Mouse (Mus musculus) liver, postnatal 0 days (tissue): ENCODE results near the gene Fgd3. TPM values are rescaled to one million over a fixed set of nuclear protein-coding genes. Genes with fewer than 3 reads are reported as not detected.
A peak's percentile ranks its signal among the peaks of the same experiment; 100 is the strongest.

Experiments used
- ATAC-seq: fragments of 200-750 bp; cut with Nextera tagmentation; 2 replicates; pipeline ENCODE4 v1.8.0; 2017; ENCODE audit warnings: mild to moderate bottlenecking, moderate library complexity
- DNase-seq: peaks from one replicate; pipeline ENCODE4 v3.0.0-alpha.2; 2016
- H3K27ac ChIP-seq: fragments of 300-500 bp; sonication (generic); 2 replicates; pipeline ENCODE4 v1.5.1; 2014; ENCODE audit warnings: antibody characterized with exemption, moderate library complexity, mild to moderate bottlenecking, low read depth
- H3K27me3 ChIP-seq: fragments of 300-500 bp; sonication (generic); 2 replicates; pipeline ENCODE4 v1.6.1; 2014; ENCODE audit warnings: low read length, control low read depth, mixed read lengths; ENCODE audit not compliant: insufficient read depth
- H3K36me3 ChIP-seq: fragments of 300-500 bp; sonication (generic); replicated peaks from 2 replicates; pipeline ENCODE4 v1.6.1; 2014; ENCODE audit warnings: mild to moderate bottlenecking, control low read depth, low read length, moderate library complexity, mixed read lengths; ENCODE audit not compliant: insufficient read depth
- H3K4me1 ChIP-seq: fragments of 300-500 bp; sonication (generic); 2 replicates; pipeline ENCODE4 v1.6.1; 2014; ENCODE audit warnings: antibody characterized with exemption, mild to moderate bottlenecking, control low read depth; ENCODE audit not compliant: insufficient read depth
- H3K4me2 ChIP-seq: fragments of 300-500 bp; sonication (generic); 2 replicates; pipeline ENCODE4 v1.6.1; 2014; ENCODE audit warnings: low read depth, mild to moderate bottlenecking, low read length, moderate library complexity, mixed read lengths
- H3K4me3 ChIP-seq: fragments of 300-500 bp; sonication (generic); 2 replicates; pipeline ENCODE4 v1.5.1; 2014; ENCODE audit warnings: low read depth, low read length
- H3K9ac ChIP-seq: fragments of 300-500 bp; sonication (generic); replicated peaks from 2 replicates; pipeline ENCODE4 v1.6.1; 2014; ENCODE audit warnings: mild to moderate bottlenecking, moderate library complexity
- H3K9me3 ChIP-seq: fragments of 300-500 bp; sonication (generic); 2 replicates; pipeline ENCODE4 v1.6.1; 2016; ENCODE audit warnings: mild to moderate bottlenecking, control low read depth, low read length, mixed read lengths
- CTCF ChIP-seq: sonication (generic); IDR thresholded peaks from 2 replicates; pipeline ENCODE4 v1.5.1; 2016; ENCODE audit warnings: antibody characterized with exemption, low read depth
- EP300 ChIP-seq: IDR thresholded peaks from 2 replicates; pipeline ENCODE4 v1.6.1; 2016; ENCODE audit warnings: antibody characterized with exemption, low read depth, mild to moderate bottlenecking
- WGBS: fragments of 180-500 bp; shearing (Covaris S2); extraction: QIAGEN DNeasy Blood & Tissue Kit; methylation state at CpG from one replicate; pipeline ENCODE4 v1.1.7; 2014; ENCODE audit not compliant: insufficient replicate concordance; 5-methylcytosine and 5-hydroxymethylcytosine counted together
- polyA plus RNA-seq: library from polyadenylated mRNA; unstranded; fragments of >200 nt; fragmentation: Nextera tagmentation; extraction: Ambion mirVana; gene quantifications from 2 replicates; pipeline ENCODE4 v1.2.1, GENCODE M21; 2015

Gene Fgd3
- polyA plus RNA-seq, 1 experiment from 2014 or later = 0.62 TPM

- no peak overlapping the region for H3K4me2 ChIP-seq
- 11% methylated on average over 1 of the region's 1 CpGs for WGBS
- peaks cover 28% of the 10 kb centered on the region for H3K4me1 ChIP-seq
- ATAC-seq (no peak), DNase-seq (no peak)
- peak overlapping the region; percentile 18; the same call in 1 of the 2 replicates for H3K27ac ChIP-seq
- H3K9me3 ChIP-seq = no peaks in the 10 kb centered on the region
- H3K4me3 ChIP-seq = no peak overlapping the region
- H3K9ac ChIP-seq = no peak overlapping the region
- no peaks in the 10 kb centered on the region for H3K27me3 ChIP-seq
- no peak for TF ChIP-seq CTCF
- no peaks in the 10 kb centered on the region for H3K36me3 ChIP-seq
These were observed 10.6 kb downstream of the Fgd3 start for GRCm38 (mm10) chr13:49309501-49309900.

GRCm38 (mm10) chr13:49308861-49309403 lies 11.2 kb downstream of the Fgd3 start:
- peak overlapping the region; percentile 67 for H3K4me2 ChIP-seq
- H3K9ac ChIP-seq = peak overlapping the region; percentile 53
- no peaks in the 10 kb centered on the region for H3K9me3 ChIP-seq
- no peaks in the 10 kb centered on the region for H3K27me3 ChIP-seq
- H3K4me3 ChIP-seq = peak overlapping the region; percentile 55
- TF ChIP-seq EP300 = no peak; the same call in 1 of the 2 replicates
- TF ChIP-seq CTCF = no peak
- H3K36me3 ChIP-seq = no peaks in the 10 kb centered on the region
- 29% methylated on average over 16 of the region's 16 CpGs for WGBS
- ATAC-seq (peak; percentile 48), DNase-seq (peak; percentile 66)
- H3K27ac ChIP-seq = peak overlapping the region; percentile 84
- H3K4me1 ChIP-seq = peaks cover 34% of the 10 kb centered on the region

GRCm38 (mm10) chr13:49308206-49308605 lies 11.9 kb downstream of the Fgd3 start:
- Histone ChIP-seq H3K4me1 (peaks cover 41% of the 10 kb centered on the region), H3K36me3 (no peaks in the 10 kb centered on the region), H3K27me3 (no peaks in the 10 kb centered on the region), H3K9ac (peak overlapping the region; percentile 53), H3K4me2 (peak overlapping the region; percentile 67), H3K9me3 (no peaks in the 10 kb centered on the region), H3K27ac (peak overlapping the region; percentile 84), H3K4me3 (peak overlapping the region; percentile 55)
- DNase-seq (no peak), ATAC-seq (no peak)
- TF ChIP-seq CTCF (no peak), EP300 (no peak)
- 47% methylated on average over 4 of the region's 4 CpGs for WGBS

- Histone ChIP-seq H3K4me2 (peak overlapping the region; percentile 67), H3K27ac (peak overlapping the region; percentile 84), H3K4me3 (peak overlapping the region; percentile 55), H3K9ac (peak overlapping the region; percentile 53), H3K36me3 (no peaks in the 10 kb centered on the region), H3K4me1 (peaks cover 43% of the 10 kb centered on the region), H3K9me3 (no peaks in the 10 kb centered on the region), H3K27me3 (no peaks in the 10 kb centered on the region)
- WGBS = 4% methylated on average over 10 of the region's 10 CpGs
- DNase-seq = peak; percentile 71
- ATAC-seq = peak; percentile 69
- TF ChIP-seq EP300 (no peak), CTCF (no peak)
These were observed 12.7 kb downstream of the Fgd3 start for GRCm38 (mm10) chr13:49307311-49307969.

GRCm38 (mm10) chr13:49306771-49307310 lies 13.3 kb downstream of the Fgd3 start:
- WGBS = 27% methylated on average over 7 of the region's 7 CpGs
- DNase-seq (no peak), ATAC-seq (peak; percentile 8; the same call in 1 of the 2 replicates)
- H3K9me3 ChIP-seq = no peaks in the 10 kb centered on the region
- H3K4me2 ChIP-seq = peak overlapping the region; percentile 67
- no peaks in the 10 kb centered on the region for H3K36me3 ChIP-seq
- peak overlapping the region; percentile 55 for H3K4me3 ChIP-seq
- H3K27me3 ChIP-seq = no peaks in the 10 kb centered on the region
- H3K4me1 ChIP-seq = peaks cover 43% of the 10 kb centered on the region
- TF ChIP-seq CTCF (no peak), EP300 (no peak)
- H3K9ac ChIP-seq = peak overlapping the region; percentile 16
- H3K27ac ChIP-seq = peak overlapping the region; percentile 84

GRCm38 (mm10) chr13:49300771-49301170 lies 19.3 kb downstream of the Fgd3 start:
- no peak for TF ChIP-seq CTCF
- TF ChIP-seq EP300 = no peak
- H3K27ac ChIP-seq = no peak overlapping the region
- H3K4me2 ChIP-seq = no peak overlapping the region
- H3K9me3 ChIP-seq = no peaks in the 10 kb centered on the region
- 69% methylated on average over 1 of the region's 1 CpGs for WGBS
- no peak for DNase-seq
- no peaks in the 10 kb centered on the region for H3K36me3 ChIP-seq
- ATAC-seq = no peak
- no peak overlapping the region for H3K4me3 ChIP-seq
- H3K4me1 ChIP-seq = peaks cover 44% of the 10 kb centered on the region
- no peaks in the 10 kb centered on the region for H3K27me3 ChIP-seq
- H3K9ac ChIP-seq = no peak overlapping the region
